Mouse (Mus musculus) neural tube, embryonic 11.5 days (tissue): ENCODE measurements around the gene Ssmem1. TPM values are rescaled to one million over a fixed set of nuclear protein-coding genes. Genes with fewer than 3 reads are reported as not detected.

Experiments used
- ATAC-seq: fragments of 200-750 bp; cut with Nextera tagmentation; 2 replicates; pipeline ENCODE4 v1.8.0; 2017; ENCODE audit warnings: moderate number of reproducible peaks, mild to moderate bottlenecking, moderate TSS enrichment, moderate library complexity; ENCODE audit not compliant: insufficient read depth, low FRiP score, low TSS enrichment
- DNase-seq: peaks from one replicate; pipeline ENCODE4 v3.0.0-alpha.2; 2015; ENCODE audit warnings: low spot score
- H3K27ac ChIP-seq: fragments of 300-500 bp; sonication (generic); 2 replicates; pipeline ENCODE4 v1.5.1; 2014; ENCODE audit warnings: low read depth, mild to moderate bottlenecking, low read length
- H3K27me3 ChIP-seq: fragments of 300-500 bp; sonication (generic); 2 replicates; pipeline ENCODE4 v1.6.1; 2014; ENCODE audit warnings: mild to moderate bottlenecking, low read length, mixed read lengths; ENCODE audit not compliant: control insufficient read depth, insufficient read depth
- H3K36me3 ChIP-seq: fragments of 300-500 bp; sonication (generic); 2 replicates; pipeline ENCODE4 v1.6.1; 2014; ENCODE audit warnings: mild to moderate bottlenecking, low read length, moderate library complexity, mixed read lengths; ENCODE audit not compliant: control insufficient read depth, insufficient read depth
- H3K4me1 ChIP-seq: fragments of 300-500 bp; sonication (generic); 2 replicates; pipeline ENCODE4 v1.6.1; 2014; ENCODE audit warnings: low read length, mixed read lengths; ENCODE audit not compliant: control insufficient read depth, insufficient read depth
- H3K4me2 ChIP-seq: fragments of 300-500 bp; sonication (generic); 2 replicates; pipeline ENCODE4 v1.6.1; 2014; ENCODE audit warnings: low read depth, mild to moderate bottlenecking, moderate library complexity
- H3K4me3 ChIP-seq: fragments of 300-500 bp; sonication (generic); 2 replicates; pipeline ENCODE4 v1.5.1; 2014; ENCODE audit warnings: low read depth, low read length
- H3K9ac ChIP-seq: fragments of 300-500 bp; sonication (generic); 2 replicates; pipeline ENCODE4 v1.6.1; 2014; ENCODE audit warnings: mild to moderate bottlenecking, low read length
- H3K9me3 ChIP-seq: fragments of 300-500 bp; sonication (generic); 2 replicates; pipeline ENCODE4 v1.6.1; 2016; ENCODE audit warnings: low read length; ENCODE audit not compliant: control insufficient read depth
- WGBS: fragments of 180-500 bp; shearing (Covaris S2); extraction: QIAGEN DNeasy Blood & Tissue Kit; methylation state at CpG from one replicate; pipeline ENCODE4 v1.1.7; 2014; 5-methylcytosine and 5-hydroxymethylcytosine counted together
- polyA plus RNA-seq: library from polyadenylated mRNA; unstranded; fragments of >200 nt; fragmentation: Nextera tagmentation; extraction: Ambion mirVana; gene quantifications from 2 replicates; pipeline ENCODE4 v1.2.1, GENCODE M21; 2014

Gene Ssmem1
- polyA plus RNA-seq, 1 experiment from 2014 or later, result 0.40 TPM

DNA sequence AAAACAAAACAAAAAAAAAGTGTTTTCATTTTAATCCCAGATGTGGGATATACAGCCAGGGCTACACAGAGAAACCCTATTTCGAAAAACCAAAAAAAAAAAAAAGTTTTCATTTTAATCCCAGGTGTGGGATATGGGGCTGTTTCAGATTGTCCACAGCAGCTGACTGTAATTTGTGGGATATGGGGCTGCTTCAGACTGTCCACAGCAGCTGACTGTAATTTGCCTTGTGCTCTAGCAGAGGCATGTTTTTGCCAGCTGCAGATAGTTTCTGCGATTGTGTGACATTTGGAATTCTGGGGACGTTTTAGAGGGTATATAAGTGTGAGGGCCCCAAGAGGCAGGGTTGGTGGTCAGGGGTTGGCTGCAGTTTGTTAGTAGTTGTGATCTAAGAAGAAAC lies 37.9 kb upstream of the Ssmem1 start:
- no peak overlapping the region for H3K9ac ChIP-seq
- H3K4me2 ChIP-seq, result no peak overlapping the region
- no peaks in the 10 kb centered on the region for H3K36me3 ChIP-seq
- no peak overlapping the region for H3K27ac ChIP-seq
- no peak for ATAC-seq
- H3K9me3 ChIP-seq, result no peaks in the 10 kb centered on the region
- H3K4me3 ChIP-seq, result no peak overlapping the region
- WGBS, result 78% methylated on average over 3 of the region's 3 CpGs
- H3K27me3 ChIP-seq, result no peaks in the 10 kb centered on the region
- H3K4me1 ChIP-seq, result 0 out of 2 replicates have a peak, but pooled peaks cover 4% of the 10 kb centered on the region
- DNase-seq, result no peak

GRCm38 (mm10) chr6:30476025-30476765 lies 33.5 kb upstream of the Ssmem1 start:
- 73% methylated on average over 10 of the region's 10 CpGs for WGBS
- Histone ChIP-seq H3K4me2 (no peak overlapping the region), H3K4me1 (no peaks in the 10 kb centered on the region), H3K27ac (no peak overlapping the region), H3K36me3 (peaks cover 4% of the 10 kb centered on the region; the same call in 1 of the 2 replicates), H3K9me3 (no peaks in the 10 kb centered on the region), H3K27me3 (no peaks in the 10 kb centered on the region), H3K4me3 (no peak overlapping the region), H3K9ac (no peak overlapping the region)
- DNase-seq (no peak), ATAC-seq (no peak)

- H3K9me3 ChIP-seq, result no peaks in the 10 kb centered on the region
- H3K4me3 ChIP-seq, result no peak overlapping the region
- ATAC-seq (no peak), DNase-seq (no peak)
- peaks cover 4% of the 10 kb centered on the region; the same call in 1 of the 2 replicates for H3K36me3 ChIP-seq
- no peaks in the 10 kb centered on the region for H3K27me3 ChIP-seq
- H3K4me1 ChIP-seq, result no peaks in the 10 kb centered on the region
- H3K4me2 ChIP-seq, result no peak overlapping the region
- H3K9ac ChIP-seq, result no peak overlapping the region
- WGBS, result 76% methylated on average over 8 of the region's 8 CpGs
- H3K27ac ChIP-seq, result no peak overlapping the region
These were observed 32.4 kb upstream of the Ssmem1 start for GRCm38 (mm10) chr6:30477210-30477714.

DNA sequence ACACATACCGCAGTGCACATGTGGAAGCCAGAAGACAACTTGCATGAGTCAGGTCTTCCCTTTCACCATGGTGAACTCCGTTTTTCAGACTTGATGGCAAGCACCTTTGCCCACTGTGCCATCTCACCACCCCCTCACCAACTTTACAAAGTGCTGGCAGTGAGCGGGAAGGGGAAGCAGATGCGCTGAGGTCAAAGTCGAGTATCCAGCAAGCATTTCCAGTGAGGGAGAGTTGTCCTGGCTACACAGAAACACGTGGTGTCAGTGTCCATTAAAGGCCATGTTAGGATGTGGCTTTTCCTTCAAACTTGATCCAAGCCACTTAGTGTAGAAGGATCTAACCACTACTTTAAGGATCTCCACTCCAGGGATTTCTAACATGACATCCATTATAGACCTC lies 31.9 kb upstream of the Ssmem1 start:
- DNase-seq, result no peak
- Histone ChIP-seq H3K9ac (no peak overlapping the region), H3K9me3 (no peaks in the 10 kb centered on the region), H3K36me3 (peaks cover 4% of the 10 kb centered on the region; the same call in 1 of the 2 replicates), H3K27me3 (no peaks in the 10 kb centered on the region), H3K4me2 (no peak overlapping the region), H3K4me3 (no peak overlapping the region), H3K4me1 (no peaks in the 10 kb centered on the region), H3K27ac (no peak overlapping the region)
- WGBS, result 88% methylated on average over 6 of the region's 6 CpGs
- ATAC-seq, result no peak

DNA sequence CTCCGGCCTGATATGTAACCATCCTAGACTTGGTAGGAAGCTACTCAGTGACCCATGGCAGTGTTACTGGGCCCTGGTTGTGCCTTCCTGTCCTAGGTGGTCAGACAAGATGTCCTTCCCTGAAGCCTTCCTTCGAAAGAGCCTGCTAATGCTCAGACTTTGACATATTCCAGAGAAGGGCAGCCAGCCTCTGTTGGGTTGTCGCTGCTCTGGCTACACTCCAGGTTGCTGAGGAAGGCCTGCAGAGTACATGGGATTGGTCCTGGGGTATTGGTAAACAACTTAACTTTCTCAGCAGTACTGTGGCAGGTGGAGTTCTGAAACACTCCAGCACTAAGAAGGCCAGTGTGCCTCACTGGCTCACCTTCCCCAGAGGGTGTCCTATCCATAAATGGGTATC lies 30.2 kb upstream of the Ssmem1 start:
- DNase-seq, result no peak
- Histone ChIP-seq H3K4me2 (no peak overlapping the region), H3K4me3 (no peak overlapping the region), H3K9me3 (no peaks in the 10 kb centered on the region), H3K27ac (no peak overlapping the region), H3K9ac (no peak overlapping the region), H3K27me3 (no peaks in the 10 kb centered on the region), H3K4me1 (no peaks in the 10 kb centered on the region), H3K36me3 (peaks cover 10% of the 10 kb centered on the region)
- WGBS, result 98% methylated on average over 3 of the region's 3 CpGs
- no peak for ATAC-seq

- H3K9me3 ChIP-seq, result no peaks in the 10 kb centered on the region
- no peak overlapping the region for H3K4me2 ChIP-seq
- no peak for ATAC-seq
- H3K27me3 ChIP-seq, result no peaks in the 10 kb centered on the region
- H3K36me3 ChIP-seq, result peaks cover 19% of the 10 kb centered on the region
- no peaks in the 10 kb centered on the region for H3K4me1 ChIP-seq
- H3K9ac ChIP-seq, result no peak overlapping the region
- WGBS, result 78% methylated on average over 2 of the region's 2 CpGs
- DNase-seq, result no peak
- no peak overlapping the region for H3K4me3 ChIP-seq
- H3K27ac ChIP-seq, result no peak overlapping the region
These were observed 26.7 kb upstream of the Ssmem1 start for GRCm38 (mm10) chr6:30482908-30483307.

DNA sequence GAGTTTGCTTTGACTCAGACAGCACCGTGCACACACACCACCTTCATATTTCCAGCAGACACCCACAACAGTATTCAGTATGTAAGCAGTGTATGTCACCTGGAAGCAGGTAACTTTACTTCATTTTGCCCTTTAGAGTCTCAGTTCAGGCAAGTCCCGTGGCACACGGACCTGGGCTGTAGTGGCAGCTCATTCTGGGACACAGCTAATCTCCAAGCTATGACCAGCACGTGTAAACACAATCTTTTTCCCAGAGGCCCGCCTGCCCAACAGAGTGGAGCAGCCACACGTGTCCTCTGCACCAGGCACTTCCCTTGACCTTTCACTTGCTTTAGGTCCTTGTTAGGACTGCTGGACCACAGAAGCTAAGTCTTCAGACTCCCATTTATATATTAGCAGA lies 23.1 kb upstream of the Ssmem1 start:
- H3K9ac ChIP-seq, result no peak overlapping the region
- no peak overlapping the region for H3K4me3 ChIP-seq
- DNase-seq, result no peak
- H3K9me3 ChIP-seq, result no peaks in the 10 kb centered on the region
- 92% methylated on average over 6 of the region's 6 CpGs for WGBS
- H3K4me1 ChIP-seq, result no peaks in the 10 kb centered on the region
- no peak overlapping the region for H3K27ac ChIP-seq
- ATAC-seq, result no peak
- peaks cover 18% of the 10 kb centered on the region for H3K36me3 ChIP-seq
- H3K4me2 ChIP-seq, result no peak overlapping the region
- no peaks in the 10 kb centered on the region for H3K27me3 ChIP-seq

GRCm38 (mm10) chr6:30499049-30499448 lies 10.6 kb upstream of the Ssmem1 start:
- no peak for ATAC-seq
- Histone ChIP-seq H3K4me3 (no peak overlapping the region), H3K4me2 (no peak overlapping the region), H3K27ac (no peak overlapping the region), H3K9ac (no peak overlapping the region), H3K4me1 (no peaks in the 10 kb centered on the region), H3K36me3 (peaks cover 6% of the 10 kb centered on the region; the same call in 1 of the 2 replicates), H3K27me3 (no peaks in the 10 kb centered on the region), H3K9me3 (no peaks in the 10 kb centered on the region)
- DNase-seq, result no peak
- WGBS, result 89% methylated on average over 3 of the region's 3 CpGs

- H3K4me1 ChIP-seq, result peaks cover 6% of the 10 kb centered on the region
- ATAC-seq (no peak), DNase-seq (no peak)
- peak overlapping the region; percentile 49 for H3K4me3 ChIP-seq
- peak overlapping the region; percentile 87 for H3K27ac ChIP-seq
- WGBS, result 5% methylated on average over 2 of the region's 2 CpGs
- no peaks in the 10 kb centered on the region for H3K9me3 ChIP-seq
- no peaks in the 10 kb centered on the region for H3K27me3 ChIP-seq
- H3K9ac ChIP-seq, result peak overlapping the region; percentile 73
- peak overlapping the region; percentile 70 for H3K4me2 ChIP-seq
- peaks cover 6% of the 10 kb centered on the region for H3K36me3 ChIP-seq
These were observed 825 bp upstream of the Ssmem1 start for GRCm38 (mm10) chr6:30508824-30509223.
